Mouse (Mus musculus) mouse embryonic stem cell (cell line): Measurements from ENCODE around the gene Emilin2.

Experiments used
- in situ Hi-C, 2 experiments: fragments of 300-500 bp; cut with MboI; formaldehyde crosslinking; loops; 1 replicate in 1 of 2; 3 replicates in 1 of 2; pipeline ENCODE4 v1.14.3; 2019 to 2020; ENCODE audit warnings: low sequenced_read_pairs in 2 of 2, low pct_unique_long_range_greater_than_20kb in 1 of 2, mixed read lengths in 1 of 2; ENCODE audit not compliant: unreplicated experiment in 1 of 2

The Emilin2 gene

GRCm38 (mm10) chr17:71306091-71306490, 5.7 kb downstream of the Emilin2 start:
- in situ Hi-C loops = no loop called here

GRCm38 (mm10) chr17:71303444-71303843, 8.3 kb downstream of the Emilin2 start:
- in situ Hi-C loops = no loop called here

- in situ Hi-C loops = no loop called here
These were observed 10.4 kb downstream of the Emilin2 start for GRCm38 (mm10) chr17:71301413-71301812.

- in situ Hi-C loops = no loop called here
These were observed 11.4 kb downstream of the Emilin2 start for GRCm38 (mm10) chr17:71300338-71300737.

GRCm38 (mm10) chr17:71299879-71300278, 11.9 kb downstream of the Emilin2 start:
- in situ Hi-C loops = no loop called here

GRCm38 (mm10) chr17:71294570-71294969, 17.2 kb downstream of the Emilin2 start:
- in situ Hi-C loops = no loop called here

- in situ Hi-C loops = no loop called here
These were observed 18.9 kb downstream of the Emilin2 start for GRCm38 (mm10) chr17:71292897-71293296.

- in situ Hi-C loops = no loop called here
These were observed 19.8 kb downstream of the Emilin2 start for GRCm38 (mm10) chr17:71291897-71292420.

GRCm38 (mm10) chr17:71290486-71291410, 21.0 kb downstream of the Emilin2 start:
- in situ Hi-C loops = no loop called here

GRCm38 (mm10) chr17:71289572-71290176, 22.1 kb downstream of the Emilin2 start:
- in situ Hi-C loops = no loop called here

- in situ Hi-C loops = no loop called here
These were observed 22.8 kb downstream of the Emilin2 start for GRCm38 (mm10) chr17:71288808-71289548.

- in situ Hi-C loops = no loop called here
These were observed 23.5 kb downstream of the Emilin2 start for GRCm38 (mm10) chr17:71288145-71288758.

- in situ Hi-C loops = no loop called here
These were observed 24.2 kb downstream of the Emilin2 start for GRCm38 (mm10) chr17:71287586-71287985.

GRCm38 (mm10) chr17:71285929-71286328, 25.8 kb downstream of the Emilin2 start:
- in situ Hi-C loops = no loop called here

GRCm38 (mm10) chr17:71284890-71285289, 26.9 kb downstream of the Emilin2 start:
- in situ Hi-C loops = no loop called here

GRCm38 (mm10) chr17:71283237-71283636, 28.5 kb downstream of the Emilin2 start:
- in situ Hi-C loops = no loop called here

GRCm38 (mm10) chr17:71282716-71283115, 29.1 kb downstream of the Emilin2 start:
- in situ Hi-C loops = no loop called here

GRCm38 (mm10) chr17:71277701-71278491, 33.9 kb downstream of the Emilin2 start:
- in situ Hi-C loops = no loop called here
